Mouse (Mus musculus) erythroblast, embryonic 14.5 days (primary cell): ENCODE measurements around the gene Gm4707. TPM values are rescaled to one million over a fixed set of nuclear protein-coding genes. Genes with fewer than 3 reads are reported as not detected.

Experiments used
- H3K27me3 ChIP-seq: 2 replicates; pipeline ENCODE4 v1.6.1; 2012; ENCODE audit warnings: inconsistent platforms; ENCODE audit not compliant: control insufficient read depth
- H3K36me3 ChIP-seq: 2 replicates; pipeline ENCODE4 v1.6.1; 2012; ENCODE audit warnings: mild to moderate bottlenecking, inconsistent platforms; ENCODE audit not compliant: control insufficient read depth
- H3K4me1 ChIP-seq: 2 replicates; pipeline ENCODE4 v1.6.1; 2012; ENCODE audit warnings: inconsistent platforms; ENCODE audit not compliant: control insufficient read depth
- H3K4me3 ChIP-seq: replicated peaks from 2 replicates; pipeline ENCODE3; 2012; ENCODE audit warnings: moderate library complexity, mild to moderate bottlenecking, inconsistent platforms
- H3K9me3 ChIP-seq: 2 replicates; pipeline ENCODE4 v1.6.1; 2012; ENCODE audit warnings: low read length, inconsistent platforms, mixed read lengths; ENCODE audit not compliant: control insufficient read depth
- GATA1 ChIP-seq: IDR thresholded peaks from 2 replicates; pipeline ENCODE4 v1.6.1; 2012; ENCODE audit warnings: low read length, inconsistent platforms, mixed read lengths
- TAL1 ChIP-seq: IDR thresholded peaks from 3 replicates; pipeline ENCODE4 v1.6.1; 2012; ENCODE audit warnings: low read length, inconsistent platforms, mixed read lengths
- polyA plus RNA-seq: library from polyadenylated mRNA; stranded (reverse); fragments of >175 nt; gene quantifications from 2 replicates; pipeline ENCODE4 v1.2.3, GENCODE M21; 2012

Gene Gm4707
- polyA plus RNA-seq, 1 experiment, result 0.02 TPM

GRCm38 (mm10) chr17:71483418-71484060 is 23.8 kb upstream of the Gm4707 start:
- Histone ChIP-seq H3K9me3 (no peaks in the 10 kb centered on the region), H3K4me3 (no peak overlapping the region), H3K4me1 (peaks cover 26% of the 10 kb centered on the region), H3K27me3 (no peaks in the 10 kb centered on the region), H3K36me3 (no peaks in the 10 kb centered on the region)
- TF ChIP-seq TAL1 (no peak), GATA1 (no peak)

DNA sequence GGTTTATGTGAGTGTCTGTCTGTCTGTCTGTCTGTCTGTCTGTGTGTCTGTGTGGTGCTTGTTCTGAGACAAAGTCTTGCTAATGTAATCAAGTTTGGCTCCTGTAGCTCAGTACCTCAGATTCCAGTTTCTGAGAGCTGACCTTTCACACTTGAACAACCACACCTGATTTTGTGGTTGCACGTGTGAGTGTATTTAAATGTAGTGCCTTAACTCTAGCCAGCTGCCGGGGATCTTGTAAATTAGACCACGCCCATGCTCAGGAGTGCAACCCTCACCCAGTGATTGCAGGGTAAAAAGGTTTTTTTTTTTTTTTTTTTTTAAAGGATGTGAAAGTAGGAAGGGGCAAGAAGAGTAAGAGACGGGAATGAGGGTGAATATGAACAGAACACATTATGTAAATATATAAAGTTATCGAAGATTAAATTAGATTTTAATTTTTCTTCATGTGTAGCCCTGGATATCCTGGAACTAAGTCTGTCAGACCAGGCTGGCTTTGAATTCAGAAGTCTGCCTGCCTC is 19.7 kb upstream of the Gm4707 start:
- no peaks in the 10 kb centered on the region for H3K27me3 ChIP-seq
- no peaks in the 10 kb centered on the region for H3K9me3 ChIP-seq
- no peaks in the 10 kb centered on the region for H3K36me3 ChIP-seq
- TF ChIP-seq GATA1, result no peak
- no peak for TF ChIP-seq TAL1
- H3K4me1 ChIP-seq, result peaks cover 19% of the 10 kb centered on the region
- no peak overlapping the region for H3K4me3 ChIP-seq

GRCm38 (mm10) chr17:71477481-71477880 is 17.8 kb upstream of the Gm4707 start:
- Histone ChIP-seq H3K27me3 (no peaks in the 10 kb centered on the region), H3K4me1 (peaks cover 35% of the 10 kb centered on the region), H3K9me3 (no peaks in the 10 kb centered on the region), H3K36me3 (peaks cover 4% of the 10 kb centered on the region), H3K4me3 (no peak overlapping the region)
- TF ChIP-seq GATA1, result no peak
- no peak for TF ChIP-seq TAL1

DNA sequence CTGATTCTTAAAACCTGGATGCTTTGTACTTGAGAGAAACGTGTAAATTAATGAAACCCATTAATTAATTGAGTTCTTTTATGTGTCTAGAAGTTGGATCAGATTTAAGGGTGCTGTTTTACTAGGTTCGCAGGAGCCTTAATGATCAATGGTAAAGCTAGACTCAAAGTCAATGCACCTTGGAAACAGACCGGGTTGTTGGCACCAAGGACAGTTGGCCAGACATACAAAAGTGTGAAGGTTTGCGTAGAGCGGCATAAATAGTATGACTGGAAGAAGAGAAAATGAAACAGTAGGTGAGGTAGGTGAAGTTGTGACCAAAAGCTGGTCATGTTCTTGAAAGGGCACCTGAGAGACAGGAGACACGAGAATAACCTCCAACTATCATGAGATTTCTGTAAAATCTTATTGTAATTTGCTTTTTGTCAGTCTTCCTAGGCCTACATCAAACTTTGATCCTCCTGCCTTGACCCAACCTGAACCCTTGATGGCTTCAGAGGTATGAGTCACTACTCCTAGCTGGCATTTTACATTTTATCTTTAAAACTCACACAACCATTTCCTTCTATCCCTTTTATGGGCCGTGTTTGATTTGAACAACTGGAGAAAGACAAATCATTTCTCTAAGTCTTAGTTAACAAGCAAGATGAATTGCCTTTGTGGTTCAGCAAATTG is 16.8 kb upstream of the Gm4707 start:
- H3K4me1 ChIP-seq, result peaks cover 43% of the 10 kb centered on the region
- H3K27me3 ChIP-seq, result no peaks in the 10 kb centered on the region
- H3K4me3 ChIP-seq, result peak overlapping the region; percentile 70
- H3K36me3 ChIP-seq, result peaks cover 8% of the 10 kb centered on the region
- TF ChIP-seq GATA1, result no peak
- no peak for TF ChIP-seq TAL1
- no peaks in the 10 kb centered on the region for H3K9me3 ChIP-seq

DNA sequence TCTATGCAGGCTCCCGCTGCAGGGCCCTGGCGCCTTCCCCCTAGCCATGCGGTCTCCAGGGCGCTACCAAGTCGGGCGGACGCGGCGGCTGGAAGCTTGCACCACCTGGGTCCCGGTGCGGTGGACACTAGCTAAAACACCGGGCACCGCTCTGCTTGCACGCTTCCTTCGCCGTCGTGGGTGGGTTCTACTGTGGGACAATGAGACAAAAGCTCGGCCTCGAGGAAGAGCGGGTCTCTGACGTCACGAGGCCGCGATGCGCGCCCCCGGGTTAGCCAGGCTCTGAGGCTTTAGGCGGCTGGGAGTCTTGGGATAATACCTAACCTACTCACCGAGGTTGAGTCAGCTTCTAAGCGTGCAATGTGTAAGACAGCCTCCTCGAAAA is 16.0 kb upstream of the Gm4707 start:
- Histone ChIP-seq H3K27me3 (no peaks in the 10 kb centered on the region), H3K36me3 (peaks cover 9% of the 10 kb centered on the region), H3K4me3 (peak overlapping the region; percentile 70), H3K4me1 (peaks cover 43% of the 10 kb centered on the region), H3K9me3 (no peaks in the 10 kb centered on the region)
- TF ChIP-seq GATA1 (no peak), TAL1 (no peak)

- no peak for TF ChIP-seq TAL1
- TF ChIP-seq GATA1, result no peak
- peaks cover 38% of the 10 kb centered on the region for H3K4me1 ChIP-seq
- H3K9me3 ChIP-seq, result no peaks in the 10 kb centered on the region
Measured at GRCm38 (mm10) chr17:71474762-71475704, 15.3 kb upstream of the Gm4707 start, which contains the start of gene Smchd1. Gene Smchd1 (minus strand): TSS chr17:71475343.

GRCm38 (mm10) chr17:71474128-71474527 is 14.4 kb upstream of the Gm4707 start:
- Histone ChIP-seq H3K4me3 (peak overlapping the region; percentile 70), H3K27me3 (no peaks in the 10 kb centered on the region), H3K36me3 (peaks cover 17% of the 10 kb centered on the region), H3K9me3 (no peaks in the 10 kb centered on the region), H3K4me1 (peaks cover 35% of the 10 kb centered on the region)
- no peak for TF ChIP-seq GATA1
- no peak for TF ChIP-seq TAL1

More at GRCm38 (mm10) chr17:71474762-71475704, 15.3 kb upstream of the Gm4707 start, which contains the start of gene Smchd1:
- Histone ChIP-seq H3K27me3 (no peaks in the 10 kb centered on the region), H3K36me3 (peaks cover 12% of the 10 kb centered on the region), H3K4me3 (peak within 1 kb of the TSS; percentile 70)

DNA sequence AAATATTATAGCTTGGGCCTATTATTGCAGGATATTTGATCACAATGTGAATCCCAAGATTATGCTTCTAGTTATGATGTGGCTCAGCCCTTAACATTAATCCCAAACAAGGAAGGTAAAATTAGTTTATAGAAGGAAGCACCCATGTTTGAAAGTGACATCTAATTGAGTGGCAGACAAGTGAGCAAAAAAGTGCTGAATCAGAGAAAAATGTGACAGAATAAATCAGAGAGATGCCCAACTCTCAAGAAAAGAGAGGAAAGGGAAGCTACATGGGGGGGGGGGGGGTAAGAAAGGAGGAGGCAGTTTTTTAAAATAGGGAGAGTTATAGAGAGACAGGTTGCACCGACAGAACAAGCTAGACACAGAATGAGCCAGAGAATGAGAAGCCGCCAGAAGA is 11.5 kb upstream of the Gm4707 start:
- Histone ChIP-seq H3K27me3 (no peaks in the 10 kb centered on the region), H3K36me3 (peaks cover 21% of the 10 kb centered on the region), H3K4me1 (peaks cover 36% of the 10 kb centered on the region), H3K4me3 (no peak overlapping the region), H3K9me3 (no peaks in the 10 kb centered on the region)
- TF ChIP-seq TAL1, result no peak
- TF ChIP-seq GATA1, result no peak
